Mouse (Mus musculus) cerebellum, postnatal 10 days (tissue): ENCODE data around the gene 1700017N19Rik.
"Not testable (repeated sequence)": the region's sequence is repeated elsewhere in the genome, so short reads cannot be mapped to it uniquely, and the experiment has no call there.

Source experiments
- DNase-seq, 2 experiments: peaks; one replicate each; pipeline ENCODE4 v3.0.0; 2021; ENCODE audit warnings: mixed read lengths in 2 of 2

Gene 1700017N19Rik

DNA sequence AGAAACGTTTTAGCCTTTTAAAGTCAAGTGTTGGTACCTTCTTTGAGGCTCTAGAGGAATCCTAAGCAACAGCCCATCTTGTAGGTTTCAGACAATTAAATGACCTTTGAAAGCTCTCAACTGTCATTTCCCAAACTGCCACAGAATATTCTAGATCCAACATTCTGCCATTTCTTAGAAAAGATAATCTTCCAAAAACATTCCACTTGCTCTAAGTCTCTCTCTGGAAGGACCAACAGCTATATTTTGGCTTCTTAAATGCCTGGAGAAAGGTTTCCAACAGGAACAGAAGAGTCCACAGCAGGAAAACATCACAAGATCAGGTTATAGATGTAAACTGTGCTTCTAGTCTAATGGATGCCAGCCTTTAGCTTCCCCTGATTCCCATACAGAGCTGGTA lies at the start of gene 1700017N19Rik, which contains the start of gene 4930430F08Rik:
TSS of gene 1700017N19Rik (plus strand) at position 162 of the 400 bp plus-strand sequence.
TSS of gene 4930430F08Rik (minus strand) at position 101 of the 400 bp plus-strand sequence.
- no peak for DNase-seq

DNA sequence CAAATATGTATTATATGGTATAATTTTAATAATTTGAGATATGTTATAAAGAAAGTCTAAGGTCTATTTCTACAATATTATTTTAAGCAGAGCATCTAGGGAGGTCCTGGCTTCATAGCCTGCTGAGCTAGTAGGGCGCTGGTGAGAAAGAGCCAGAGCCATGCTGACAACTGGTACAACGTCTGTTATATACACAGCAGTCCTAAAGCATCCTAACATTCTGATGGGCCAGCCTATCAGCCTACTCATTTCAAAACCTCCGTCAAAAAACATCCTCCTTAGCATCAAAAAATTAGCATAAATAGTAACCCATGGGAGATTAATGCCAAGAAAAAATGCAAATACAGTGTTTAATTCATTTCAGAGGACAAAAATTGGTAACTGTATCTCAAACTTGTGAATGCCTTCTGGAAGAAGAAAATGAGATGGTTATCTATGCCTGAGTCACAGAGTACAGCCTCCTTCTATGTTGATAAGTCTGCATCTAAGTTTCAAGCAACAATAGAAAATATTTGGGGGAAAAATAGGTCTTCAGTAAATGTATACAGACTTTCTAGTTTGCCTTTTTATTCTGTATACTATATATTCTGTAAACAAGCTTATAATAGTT lies 33.6 kb upstream of the 1700017N19Rik start:
- DNase-seq = no peak

DNA sequence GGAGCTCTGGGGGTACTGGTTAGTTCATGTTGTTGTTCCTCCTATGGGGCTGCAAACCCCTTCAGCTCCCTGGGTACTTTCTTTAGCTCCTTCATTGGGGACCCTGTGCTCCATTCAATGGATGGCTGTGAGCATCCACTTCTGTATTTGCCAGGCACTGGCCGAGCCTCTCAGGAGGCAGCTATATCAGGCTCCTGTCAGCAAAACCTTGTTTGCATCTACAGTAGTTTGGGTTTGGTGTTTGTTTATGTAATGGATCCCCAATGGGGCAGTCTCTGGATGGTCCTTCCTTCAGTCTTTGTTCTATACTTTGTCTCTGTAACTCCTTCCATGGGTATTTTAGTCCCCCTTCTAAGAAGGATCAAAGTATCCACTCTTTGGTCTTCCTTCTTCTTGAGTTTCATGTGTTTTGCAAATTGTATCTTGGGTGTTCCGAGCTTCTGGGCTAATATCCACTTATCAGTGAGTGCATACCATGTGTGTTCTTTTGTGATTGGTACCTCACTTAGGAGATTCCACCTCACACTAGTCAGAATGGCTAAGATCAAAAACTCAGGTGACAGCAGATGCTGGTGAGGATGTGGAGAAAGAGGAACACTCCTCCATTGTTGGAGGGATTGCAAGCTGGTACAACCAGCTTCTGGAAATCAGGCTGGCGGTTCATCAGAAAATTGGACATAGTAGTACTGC lies 29.9 kb upstream of the 1700017N19Rik start:
- not testable (repeated sequence) for DNase-seq

DNA sequence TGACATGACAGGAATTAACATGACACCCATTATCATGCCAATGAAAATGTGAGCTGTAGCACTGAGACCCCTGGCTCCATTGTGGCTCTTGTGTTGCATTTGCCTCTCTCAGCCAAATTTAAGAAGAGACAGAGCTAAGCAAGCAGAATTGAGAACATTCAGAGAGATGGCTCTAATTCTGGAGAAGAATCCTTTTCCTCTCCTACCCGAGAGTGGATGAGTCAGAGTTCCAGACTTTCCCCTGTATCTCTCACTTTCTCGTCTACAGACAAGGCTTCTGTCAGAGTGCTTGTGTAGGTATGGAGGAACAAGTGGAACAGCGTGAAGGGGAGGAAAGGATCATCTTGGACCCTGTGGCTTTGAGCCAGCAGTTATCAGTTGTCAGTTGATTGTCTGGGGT lies 26.2 kb upstream of the 1700017N19Rik start:
- DNase-seq = no peak

DNA sequence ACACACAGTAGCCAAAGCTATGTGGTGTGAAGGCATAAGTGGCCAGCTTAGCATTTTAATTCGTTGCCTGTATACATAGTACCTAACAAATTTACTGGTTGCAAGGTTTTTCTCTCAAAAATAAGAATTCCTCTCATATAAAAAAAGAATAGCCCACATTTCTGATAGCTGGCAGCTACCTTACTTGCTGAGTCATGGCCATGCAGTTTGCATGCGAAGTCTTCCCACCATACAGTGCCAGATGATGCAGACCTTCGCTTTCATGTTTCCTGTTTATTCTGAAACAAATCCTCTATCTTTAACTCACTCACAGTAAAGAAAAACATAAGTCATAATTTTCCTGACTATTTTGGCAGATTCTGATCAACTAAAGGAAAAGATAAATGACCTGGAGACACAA lies 18.6 kb upstream of the 1700017N19Rik start:
- DNase-seq = no peak

DNA sequence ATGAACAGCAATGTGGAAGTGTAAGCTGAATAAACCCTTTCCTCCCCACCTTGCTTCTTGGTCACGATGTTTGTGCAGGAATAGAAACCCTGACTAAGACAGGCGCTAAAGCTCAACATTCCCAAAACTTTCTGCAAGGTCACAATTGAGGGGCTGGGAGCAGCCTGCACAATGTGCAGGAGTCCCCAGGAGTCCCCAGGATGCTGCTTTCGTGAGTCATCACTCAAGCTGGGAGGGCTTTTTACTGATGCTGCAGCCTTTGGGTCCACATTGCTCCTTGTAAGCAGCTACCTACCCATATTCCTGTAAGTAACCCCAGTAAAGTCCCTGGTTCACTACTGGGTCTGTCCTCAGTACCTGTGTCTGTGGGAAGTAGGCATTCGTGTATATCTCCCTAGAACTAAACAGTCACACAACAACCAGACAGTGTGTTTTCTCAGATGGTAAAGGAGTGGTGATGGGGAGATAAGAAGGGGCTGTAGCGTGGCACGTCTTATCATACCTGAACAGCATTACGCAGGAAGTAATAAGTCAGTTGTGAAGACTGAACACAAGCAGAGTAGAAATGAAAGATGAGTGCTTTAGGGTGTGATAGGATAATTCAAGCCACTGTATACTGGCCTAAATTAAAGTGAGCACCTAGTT lies 15.7 kb upstream of the 1700017N19Rik start:
- DNase-seq = no peak

DNA sequence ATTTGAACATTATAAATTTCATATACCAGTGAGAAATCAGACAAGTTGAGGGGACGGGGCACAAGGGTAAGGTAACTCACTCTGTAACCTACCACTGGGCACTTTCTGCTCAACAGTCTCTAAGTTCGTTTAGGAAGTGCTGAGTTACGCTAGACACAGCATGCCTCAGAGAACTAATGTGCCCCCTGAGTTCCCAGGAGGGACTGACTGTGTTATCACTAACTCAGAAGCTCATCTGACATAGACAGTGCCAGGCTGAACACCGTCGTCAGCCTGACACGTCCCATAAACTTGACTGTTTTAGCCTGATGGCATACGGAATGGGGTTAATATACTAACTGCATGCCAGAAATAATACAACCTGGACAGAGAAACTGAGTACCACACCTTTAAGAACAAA lies 15.0 kb upstream of the 1700017N19Rik start:
- DNase-seq = no peak

DNA sequence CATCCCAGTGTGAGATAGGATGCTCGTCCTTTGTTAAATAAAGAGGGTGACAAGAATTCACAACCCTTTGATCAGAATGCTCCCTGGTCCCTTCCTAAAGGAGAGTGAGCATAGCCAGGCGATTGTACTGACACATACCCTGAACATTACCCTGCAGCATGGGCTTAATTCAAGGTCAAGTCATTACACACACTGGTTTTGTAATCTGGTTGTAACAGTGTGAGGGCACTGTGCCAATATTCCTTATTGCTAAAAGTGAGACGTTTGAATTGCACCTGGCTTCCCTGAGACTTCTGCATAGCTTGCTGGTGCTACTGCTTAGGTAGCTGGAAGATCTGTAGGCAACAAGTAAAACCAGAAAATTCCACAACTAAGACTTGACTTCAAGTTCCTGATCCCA lies 6.1 kb upstream of the 1700017N19Rik start:
- no peak for DNase-seq

DNA sequence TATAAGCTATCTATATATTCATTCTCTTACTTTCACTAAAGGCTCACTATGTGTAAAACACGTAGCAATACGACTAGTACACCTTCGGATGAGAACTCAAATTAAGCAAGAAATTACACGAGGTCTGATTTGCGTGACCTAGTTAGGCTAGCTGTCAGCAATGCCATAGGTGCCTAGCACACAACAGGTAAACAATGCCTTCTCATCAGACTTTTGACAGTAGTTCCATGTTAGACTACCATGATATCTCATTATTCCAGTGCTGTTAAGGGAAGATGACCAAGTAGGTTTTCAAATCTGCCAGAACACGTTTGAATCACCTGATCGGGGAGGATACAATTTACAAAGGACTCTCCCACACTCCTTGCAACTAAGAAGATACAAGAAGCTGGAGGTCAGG lies 1.8 kb upstream of the 1700017N19Rik start:
- DNase-seq = no peak

DNA sequence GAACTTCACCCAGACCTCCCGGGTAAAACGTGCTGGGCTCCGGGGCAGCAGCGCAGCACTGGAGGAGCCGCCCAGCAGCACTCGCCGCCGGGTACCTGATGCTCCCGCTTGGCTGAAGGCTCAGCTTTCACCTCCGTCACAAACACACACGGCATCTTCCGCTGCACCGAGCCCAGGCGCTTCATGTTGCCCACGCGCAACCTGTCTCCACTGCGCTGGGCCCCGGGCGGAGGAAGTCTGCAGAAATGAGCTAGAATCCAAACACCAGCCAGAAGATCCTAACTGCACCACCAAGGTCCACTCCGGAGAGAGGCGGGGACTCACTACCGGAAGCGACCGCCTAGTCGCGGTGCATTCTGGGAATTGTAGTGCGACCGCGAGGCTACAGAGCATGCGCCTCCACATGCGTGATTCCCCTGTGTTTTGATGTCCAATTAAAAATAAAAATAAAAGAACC lies 1.3 kb upstream of the 1700017N19Rik start:
- DNase-seq = peak; percentile 97

DNA sequence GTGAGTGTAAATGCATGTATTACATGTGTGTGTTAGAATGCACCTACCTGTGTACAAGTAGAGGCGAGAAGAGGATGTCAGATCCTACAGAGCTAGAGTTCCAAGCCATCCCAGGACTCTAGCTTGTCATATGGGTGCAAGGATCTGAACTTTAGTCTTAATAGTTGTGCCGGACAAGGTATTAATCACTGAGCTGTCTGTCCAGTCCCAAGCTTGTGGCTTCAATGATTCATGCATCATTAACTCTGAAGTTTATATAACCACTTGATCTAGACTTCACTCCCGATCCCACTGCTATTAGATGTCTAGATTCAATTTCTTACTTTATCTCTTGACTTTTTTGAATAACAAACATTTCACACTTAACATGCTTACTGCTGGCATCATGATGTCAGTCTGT lies 8.1 kb downstream of the 1700017N19Rik start:
- DNase-seq = no peak

DNA sequence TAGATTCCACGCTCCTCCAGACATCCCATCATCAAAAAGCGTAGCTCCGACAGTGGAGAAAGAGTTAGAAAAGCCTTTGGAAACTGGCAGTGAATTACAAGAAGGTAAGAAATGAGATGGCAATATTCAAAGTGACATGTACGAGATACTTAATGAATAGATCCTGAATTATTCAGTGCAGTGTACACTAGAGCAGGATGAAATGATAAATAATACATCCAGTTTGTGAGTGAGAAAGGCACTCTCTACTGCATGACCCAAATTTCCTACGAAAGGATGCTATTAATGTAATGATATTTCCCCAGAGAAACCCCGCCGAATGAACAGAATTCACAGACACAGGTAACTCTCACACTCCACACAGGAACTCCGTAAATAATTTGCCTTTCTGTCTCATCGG lies 13.2 kb downstream of the 1700017N19Rik start:
- DNase-seq = no peak

DNA sequence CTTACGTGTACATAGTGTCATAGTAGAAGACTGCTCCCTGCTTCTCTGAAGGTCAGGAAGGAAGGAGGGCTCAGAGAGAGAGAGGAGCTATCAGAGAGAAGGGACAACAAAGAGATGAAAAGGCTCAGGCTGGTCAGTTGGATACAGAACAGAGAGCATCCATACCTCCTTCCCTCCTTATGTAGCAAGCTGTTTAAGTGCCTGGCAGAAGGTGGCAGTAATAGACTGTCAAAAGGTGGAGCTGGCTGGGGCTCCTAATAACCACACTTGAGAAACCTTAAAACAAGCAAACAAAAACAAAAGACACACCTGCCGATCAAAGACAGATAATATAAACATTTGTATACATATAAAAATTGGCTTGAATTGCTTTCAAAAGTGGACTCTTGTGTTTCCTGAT lies 14.0 kb downstream of the 1700017N19Rik start:
- peak; percentile 57 to 63 for DNase-seq

DNA sequence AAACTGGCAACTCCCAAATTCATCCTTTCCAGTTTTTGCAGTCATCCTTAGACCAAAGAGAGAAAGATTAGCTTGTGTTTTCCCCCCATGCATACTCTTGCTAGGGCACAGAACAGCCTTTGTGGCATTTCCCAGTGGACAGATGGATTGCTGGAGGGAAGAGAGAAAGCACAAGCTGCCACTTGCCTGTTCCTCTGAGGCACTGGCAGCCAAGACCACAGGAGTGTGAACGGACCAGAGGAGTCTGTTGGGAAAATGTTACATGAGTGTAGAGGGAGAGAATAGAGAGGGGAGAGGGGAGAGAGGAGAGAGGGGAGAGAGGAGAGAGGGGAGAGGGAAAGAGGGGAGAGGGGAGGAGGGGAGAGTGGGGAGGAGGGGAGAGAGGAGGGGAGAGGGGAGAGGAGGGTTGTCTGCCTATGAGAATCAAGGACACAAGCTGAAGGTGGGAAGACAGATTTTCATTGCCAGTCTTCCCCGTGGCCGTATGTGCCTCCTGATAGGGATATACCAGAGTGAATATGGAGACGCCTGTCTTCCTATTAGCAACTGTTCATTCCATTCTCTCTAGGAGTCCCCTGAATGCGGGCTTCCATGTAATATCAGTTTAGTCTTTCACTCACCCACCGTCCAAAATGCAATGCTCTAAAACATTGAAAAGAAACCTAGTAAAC lies 27.1 kb downstream of the 1700017N19Rik start:
- DNase-seq = peak; percentile 76 to 82

DNA sequence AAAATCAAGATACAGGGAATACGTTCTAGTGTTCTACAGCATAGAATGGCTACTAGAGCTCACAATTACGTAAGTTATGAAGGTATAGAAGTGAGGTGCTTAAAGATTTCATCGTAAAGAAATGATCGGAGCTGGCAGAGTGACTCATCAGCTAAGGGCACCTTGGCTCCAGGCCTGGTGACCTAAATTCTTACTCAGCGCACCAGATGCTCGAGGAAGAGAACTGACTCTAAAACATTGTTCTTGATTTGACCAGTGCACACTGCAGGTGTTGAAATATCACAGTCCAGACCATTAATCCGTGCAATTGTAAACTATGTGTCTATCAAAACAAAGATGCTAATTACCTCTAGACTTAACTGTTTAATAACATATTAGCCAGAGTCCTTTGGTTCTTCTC lies 29.2 kb downstream of the 1700017N19Rik start:
- DNase-seq = peak; percentile 27 to 42

DNA sequence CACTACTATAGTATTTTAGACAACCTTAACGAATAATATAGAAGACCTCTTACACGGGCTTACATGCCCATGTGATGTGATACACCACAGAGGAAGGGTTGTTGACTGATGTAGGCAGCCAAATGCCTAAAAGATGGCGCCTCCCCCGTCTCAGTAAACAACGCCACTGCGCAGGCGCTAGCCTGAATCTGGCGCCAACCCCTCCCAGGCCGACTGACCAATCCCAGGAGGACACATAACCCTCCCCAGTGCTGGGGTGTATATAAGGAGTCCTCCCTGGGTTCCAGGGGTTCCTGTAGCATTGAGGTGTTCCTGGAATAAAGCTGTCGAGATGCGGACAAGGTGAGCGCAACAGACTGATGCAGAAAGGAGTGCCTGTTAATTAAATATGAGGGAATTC lies 29.8 kb downstream of the 1700017N19Rik start:
- no peak for DNase-seq

DNA sequence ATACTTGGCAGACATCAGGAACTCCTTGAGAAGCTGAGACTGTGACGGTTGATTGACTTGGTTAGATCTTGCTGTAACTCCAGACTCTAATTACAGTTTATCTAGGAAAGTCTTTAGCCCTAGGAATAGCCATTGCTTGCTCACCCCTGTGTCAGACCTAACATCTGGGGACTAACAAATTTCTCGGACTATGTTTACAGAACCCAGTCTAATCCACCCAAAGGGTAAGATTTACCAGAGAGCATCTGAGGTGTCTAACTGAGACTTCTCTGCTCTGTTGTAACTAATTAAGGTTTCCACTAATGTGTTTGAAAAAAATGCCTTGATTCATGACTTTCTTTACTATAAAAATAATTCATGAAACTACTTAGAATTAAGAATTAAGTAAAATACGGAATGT lies 32.2 kb downstream of the 1700017N19Rik start:
- DNase-seq = no peak

DNA sequence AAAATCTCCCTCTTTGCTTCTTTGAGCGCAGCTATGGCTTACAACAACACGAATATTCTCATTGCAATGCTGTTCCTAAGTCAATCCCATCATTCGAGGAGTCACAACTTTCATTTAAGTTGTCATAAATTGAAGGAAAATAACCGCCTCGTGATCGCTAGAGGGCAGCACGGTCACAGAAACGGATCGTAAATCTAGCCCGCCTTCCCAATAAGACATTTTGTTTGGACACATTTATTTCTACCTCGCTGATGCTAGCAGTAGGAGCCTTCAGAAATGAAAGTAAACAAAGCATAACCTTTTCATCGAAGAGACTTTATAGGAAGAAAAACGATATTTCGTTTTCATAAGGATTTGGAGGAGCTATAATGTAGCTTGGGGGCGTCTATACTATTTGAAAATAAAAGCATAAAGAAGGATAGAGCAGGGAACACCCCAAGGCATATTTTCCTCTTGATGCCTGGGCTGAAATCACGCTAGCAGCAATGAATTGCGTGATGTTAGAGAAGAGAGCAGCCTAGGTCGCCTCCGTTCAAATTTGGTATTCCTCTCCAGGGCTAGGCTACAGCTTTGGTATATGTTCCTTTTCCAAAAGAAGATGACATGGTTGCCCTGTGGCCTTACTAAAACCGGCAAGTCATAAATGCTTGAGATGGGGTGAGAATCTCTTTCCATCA lies 39.6 kb downstream of the 1700017N19Rik start:
- peak; percentile 84 to 87 for DNase-seq

DNA sequence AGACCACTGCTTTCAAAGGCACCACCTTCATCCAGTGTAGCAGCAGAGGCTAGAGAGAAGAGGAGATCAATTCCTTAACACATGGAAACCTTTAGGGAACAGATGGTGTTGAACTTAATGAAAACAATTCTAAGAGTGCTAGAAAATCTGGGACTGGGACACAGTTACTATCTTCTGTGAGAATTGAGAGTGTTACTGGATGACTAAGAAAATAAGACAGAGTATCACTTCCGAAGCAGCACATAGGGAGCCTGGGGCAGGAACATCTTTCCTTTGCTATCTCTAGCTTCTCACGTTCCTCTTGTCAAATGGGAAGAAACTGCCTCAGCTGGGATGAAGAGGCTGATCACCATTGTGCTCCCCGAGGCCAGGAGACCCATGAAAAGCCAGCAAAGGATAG lies 52.6 kb downstream of the 1700017N19Rik start:
- no peak for DNase-seq

DNA sequence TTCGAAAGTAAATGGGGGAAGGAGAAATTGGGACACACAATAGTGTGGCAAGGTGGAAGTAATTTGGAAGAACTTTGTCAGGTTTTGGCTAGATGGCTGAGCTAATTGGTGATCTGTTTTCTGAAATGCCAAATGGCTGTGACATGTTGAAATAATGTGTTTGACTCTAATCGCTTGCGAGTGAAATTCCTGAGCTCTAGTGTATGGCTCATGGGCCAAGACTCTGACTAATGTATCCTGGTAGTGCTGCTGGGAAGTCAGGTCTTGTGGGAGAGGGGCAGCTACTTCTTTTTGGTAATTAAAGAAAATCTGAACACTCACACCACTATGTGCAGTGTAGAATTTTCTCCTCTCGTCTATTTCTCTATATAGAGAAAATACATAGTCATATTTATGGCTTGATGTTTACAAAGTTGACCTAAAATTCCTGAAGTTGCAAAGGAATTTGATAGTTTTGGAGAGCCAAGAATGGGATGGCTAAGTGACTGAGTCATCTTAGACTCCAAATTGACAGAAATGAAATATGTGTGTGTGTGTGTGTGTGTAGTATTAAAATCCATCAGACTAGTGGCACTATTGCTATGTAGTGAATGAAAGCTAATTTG lies 55.1 kb downstream of the 1700017N19Rik start:
- DNase-seq = no peak

DNA sequence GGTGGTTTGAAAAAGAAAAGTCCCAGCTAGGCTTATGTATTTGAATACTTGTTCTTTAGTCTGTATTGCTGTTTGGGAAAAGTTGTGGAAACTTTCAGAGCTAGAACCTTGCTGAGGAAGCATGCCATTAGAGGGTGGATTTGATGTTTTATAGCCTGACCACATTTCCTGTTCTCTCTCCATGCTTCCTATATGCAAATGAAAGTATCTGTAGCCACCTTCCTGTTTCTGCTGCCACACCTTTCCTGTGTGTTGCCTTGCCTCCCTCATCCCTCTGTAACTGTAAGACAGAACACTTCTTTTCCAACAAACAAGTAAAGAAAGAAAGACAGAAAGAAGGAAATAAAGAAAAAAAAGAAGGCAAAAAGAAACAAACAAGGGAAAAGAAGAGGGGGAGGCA lies 63.9 kb downstream of the 1700017N19Rik start:
- no peak for DNase-seq

DNA sequence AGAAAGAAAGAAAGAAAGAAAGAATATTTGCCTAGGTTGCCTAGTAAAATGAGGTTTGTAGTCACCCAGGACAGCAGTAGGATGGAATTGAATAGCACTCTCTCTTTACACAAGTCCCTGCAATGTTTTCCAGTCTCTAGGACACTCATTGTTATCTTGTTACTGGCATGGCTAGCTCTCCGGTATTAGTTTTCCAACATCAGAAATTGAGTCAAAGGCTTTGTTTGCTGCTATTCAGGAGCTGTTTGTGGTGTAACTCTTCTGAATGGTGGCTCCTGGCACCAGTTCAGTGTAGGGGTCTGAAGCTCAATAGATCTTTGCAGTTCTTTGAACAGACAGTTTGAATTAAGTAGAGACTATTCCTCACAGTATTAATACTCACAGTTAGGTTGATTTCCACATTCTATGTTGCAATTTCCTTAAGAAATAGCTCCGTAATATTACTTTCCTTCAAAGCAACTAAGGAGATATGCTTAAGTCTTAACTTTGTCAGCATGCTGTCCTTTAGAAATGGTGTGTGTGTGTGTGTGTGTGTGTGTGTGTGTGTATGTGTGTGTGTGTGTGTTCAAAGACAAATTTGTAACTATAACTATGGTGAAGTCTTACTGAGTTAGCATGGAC lies 71.8 kb downstream of the 1700017N19Rik start:
- peak in 1 of 2 experiments; percentile 12 for DNase-seq
